Mouse (Mus musculus) cerebellum, adult 11-12 months (tissue): ENCODE measurements around the gene Ankrd60.

Experiments
- DNase-seq: peaks from one replicate; pipeline ENCODE4 v3.0.0; 2022

The Ankrd60 gene

GRCm38 (mm10) chr2:173577669-173578557 is at the start of gene Ankrd60:
Ankrd60 (minus strand) TSS chr2:173578365.
- no peak for DNase-seq

- no peak for DNase-seq
Measured at GRCm38 (mm10) chr2:173625786-173626185, 47.6 kb upstream of the Ankrd60 start.

- DNase-seq, result no peak
Measured at GRCm38 (mm10) chr2:173624667-173625066, 46.5 kb upstream of the Ankrd60 start.

GRCm38 (mm10) chr2:173622173-173622601 is 44.0 kb upstream of the Ankrd60 start:
- peak; percentile 23 for DNase-seq

GRCm38 (mm10) chr2:173620645-173621044 is 42.5 kb upstream of the Ankrd60 start:
- no peak for DNase-seq

- DNase-seq, result no peak
Measured at GRCm38 (mm10) chr2:173619132-173619531, 41.0 kb upstream of the Ankrd60 start.

- DNase-seq, result no peak
Measured at GRCm38 (mm10) chr2:173616156-173616555, 38.0 kb upstream of the Ankrd60 start.

- no peak for DNase-seq
Measured at GRCm38 (mm10) chr2:173615378-173616081, 37.4 kb upstream of the Ankrd60 start.

GRCm38 (mm10) chr2:173608020-173608958 is 30.1 kb upstream of the Ankrd60 start:
- DNase-seq, result no peak

GRCm38 (mm10) chr2:173606415-173606804 is 28.2 kb upstream of the Ankrd60 start:
- no peak for DNase-seq

- no peak for DNase-seq
Measured at GRCm38 (mm10) chr2:173605713-173606414, 27.7 kb upstream of the Ankrd60 start.

GRCm38 (mm10) chr2:173601861-173602260 is 23.7 kb upstream of the Ankrd60 start:
- no peak for DNase-seq

- DNase-seq, result no peak
Measured at GRCm38 (mm10) chr2:173595374-173595781, 17.2 kb upstream of the Ankrd60 start.

GRCm38 (mm10) chr2:173594313-173595063 is 16.3 kb upstream of the Ankrd60 start:
- DNase-seq, result no peak

GRCm38 (mm10) chr2:173593841-173594240 is 15.7 kb upstream of the Ankrd60 start:
- DNase-seq, result no peak

GRCm38 (mm10) chr2:173592781-173593180 is 14.6 kb upstream of the Ankrd60 start:
- DNase-seq, result no peak

- DNase-seq, result no peak
Measured at GRCm38 (mm10) chr2:173587411-173587810, 9.2 kb upstream of the Ankrd60 start.

GRCm38 (mm10) chr2:173586118-173586968 is 8.2 kb upstream of the Ankrd60 start:
- peak; percentile 34 for DNase-seq

- no peak for DNase-seq
Measured at GRCm38 (mm10) chr2:173585387-173586117, 7.4 kb upstream of the Ankrd60 start.

- DNase-seq, result no peak
Measured at GRCm38 (mm10) chr2:173584361-173584760, 6.2 kb upstream of the Ankrd60 start.
